Mouse (Mus musculus) ES-E14 (cell line): ENCODE data around the gene Fbn1. TPM values are rescaled to one million over a fixed set of nuclear protein-coding genes. Genes with fewer than 3 reads are reported as not detected.
A peak's percentile ranks its signal among the peaks of the same experiment; 100 is the strongest.

ENCODE experiments used
- DNase-seq: peaks from one replicate; pipeline ENCODE4 v3.0.0-alpha.2; 2013; ENCODE audit warnings: low read depth, low spot score
- H3K27ac ChIP-seq: 2 replicates; pipeline ENCODE4 v1.5.1; 2012; ENCODE audit warnings: low read depth, mild to moderate bottlenecking, low read length, moderate library complexity, mixed read lengths; ENCODE audit not compliant: poor library complexity, insufficient read depth, severe bottlenecking
- H3K36me3 ChIP-seq: 2 replicates; pipeline ENCODE4 v1.6.1; 2012; ENCODE audit warnings: mild to moderate bottlenecking, low read length, moderate library complexity, mixed read lengths; ENCODE audit not compliant: control insufficient read depth, poor library complexity, insufficient read depth, severe bottlenecking
- H3K4me1 ChIP-seq, 2 experiments: fragments of 150-350 bp in 1 of 2; sonication (generic) in 1 of 2; 2 replicates each; pipeline ENCODE4 v1.6.1; 2012; ENCODE audit warnings: low read length in 2 of 2, mild to moderate bottlenecking in 1 of 2, mixed read lengths in 1 of 2; ENCODE audit not compliant: control insufficient read depth in 2 of 2, insufficient read depth in 2 of 2, poor library complexity in 1 of 2
- H3K4me3 ChIP-seq, 2 experiments: fragments of 150-350 bp in 1 of 2; sonication (generic) in 1 of 2; 2 replicates each; pipeline ENCODE4 v1.5.1; 2012; ENCODE audit warnings: low read length in 2 of 2, low read depth in 1 of 2, mild to moderate bottlenecking in 1 of 2, mixed read lengths in 1 of 2; ENCODE audit not compliant: insufficient read depth in 1 of 2, poor library complexity in 1 of 2, severe bottlenecking in 1 of 2
- H3K9ac ChIP-seq: 2 replicates; pipeline ENCODE4 v1.6.1; 2012; ENCODE audit warnings: low read depth, mild to moderate bottlenecking, low read length, mixed read lengths; ENCODE audit not compliant: poor library complexity, insufficient read depth, severe bottlenecking
- H3K9me3 ChIP-seq: fragments of 150-350 bp; sonication (generic); 2 replicates; pipeline ENCODE4 v1.6.1; 2012; ENCODE audit warnings: low read depth, mild to moderate bottlenecking, low read length; ENCODE audit not compliant: control insufficient read depth, insufficient read depth
- CHD2 ChIP-seq: IDR thresholded peaks from 2 replicates; pipeline ENCODE4 v1.6.1; 2014; ENCODE audit warnings: mild to moderate bottlenecking, low read depth, low read length, inconsistent platforms
- HCFC1 ChIP-seq: IDR thresholded peaks from 2 replicates; pipeline ENCODE4 v1.6.1; 2012; ENCODE audit warnings: low read length, inconsistent platforms, borderline replicate concordance; ENCODE audit not compliant: insufficient read depth
- MAFK ChIP-seq: IDR thresholded peaks from 2 replicates; pipeline ENCODE4 v1.6.1; 2014; ENCODE audit warnings: mild to moderate bottlenecking, low read depth, low read length, inconsistent platforms; ENCODE audit not compliant: insufficient read depth
- ZC3H11A ChIP-seq: IDR thresholded peaks from 2 replicates; pipeline ENCODE4 v1.6.1; 2012; ENCODE audit warnings: low read depth, mild to moderate bottlenecking, inconsistent platforms, low read length, borderline replicate concordance
- ZNF384 ChIP-seq: IDR thresholded peaks from 2 replicates; pipeline ENCODE4 v1.6.1; 2012; ENCODE audit warnings: low read depth, low read length, inconsistent platforms
- in situ Hi-C, 2 experiments: fragments of 600-800 bp; cut with MboI; formaldehyde crosslinking; loops; one replicate each; pipeline ENCODE4 v1.15.1; 2025; ENCODE audit warnings: low sequenced_read_pairs in 2 of 2, inconsistent platforms in 1 of 2; ENCODE audit not compliant: unreplicated experiment in 2 of 2
- total RNA-seq: library from RNA; depleted of rRNA; stranded (reverse); fragments of 300-350 nt; gene quantifications from 2 replicates; pipeline ENCODE4 v1.2.3, GENCODE M21; 2012

The Fbn1 gene
- total RNA-seq, 1 experiment = 9.6 TPM

DNA sequence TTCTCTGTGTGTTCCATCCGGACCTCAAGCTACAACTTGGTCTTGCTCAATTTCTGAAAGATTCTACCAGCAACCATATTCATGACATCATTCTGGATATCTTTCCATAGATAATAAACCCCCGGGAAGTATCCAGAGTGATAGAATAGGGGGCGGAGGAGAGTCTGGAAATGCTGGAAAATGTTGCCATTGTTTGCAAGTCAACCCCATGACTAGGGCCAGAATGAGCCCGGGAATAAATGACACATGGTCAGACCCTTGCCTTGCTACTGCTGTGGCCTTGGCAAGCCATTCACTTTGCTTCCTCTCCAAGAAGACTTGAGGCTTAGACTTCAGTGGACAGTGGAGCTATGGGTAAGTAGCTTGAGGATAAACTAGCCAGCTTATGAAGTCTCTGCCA lies 4.1 kb upstream of the Fbn1 start:
- TF ChIP-seq ZC3H11A = no peak
- TF ChIP-seq ZNF384 = no peak
- TF ChIP-seq MAFK = no peak
- no peak for TF ChIP-seq HCFC1
- TF ChIP-seq CHD2 = no peak
- H3K4me1 ChIP-seq = no peaks in the 10 kb centered on the region
- no peaks in the 10 kb centered on the region for H3K36me3 ChIP-seq
- no peak overlapping the region for H3K27ac ChIP-seq
- H3K9me3 ChIP-seq = no peaks in the 10 kb centered on the region
- no peak overlapping the region for H3K4me3 ChIP-seq
- DNase-seq = no peak
- H3K9ac ChIP-seq = no peak overlapping the region
- in situ Hi-C loops = no loop called here

DNA sequence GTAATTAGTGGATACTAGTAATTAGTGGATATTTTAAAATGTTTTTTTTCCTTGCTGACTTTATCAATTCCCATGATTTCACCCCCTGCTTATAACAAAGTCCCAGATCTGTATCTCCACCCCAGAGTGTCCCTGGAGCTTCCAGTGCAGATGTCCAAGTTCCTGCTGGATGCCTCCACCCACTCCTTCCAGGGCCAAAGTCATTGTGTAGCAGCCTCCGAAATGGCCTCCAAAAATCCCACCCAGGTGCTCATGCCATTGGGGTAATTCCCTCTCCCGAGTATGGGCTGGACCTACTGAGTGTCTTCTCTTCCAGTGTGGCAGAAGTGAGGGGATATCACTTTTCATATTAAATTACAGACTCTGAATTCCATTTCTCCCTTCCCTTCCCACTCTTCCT lies 3.0 kb upstream of the Fbn1 start:
- H3K9me3 ChIP-seq = no peaks in the 10 kb centered on the region
- no peak overlapping the region for H3K4me3 ChIP-seq
- no peaks in the 10 kb centered on the region for H3K36me3 ChIP-seq
- TF ChIP-seq ZC3H11A (no peak), ZNF384 (no peak)
- no peak overlapping the region for H3K9ac ChIP-seq
- in situ Hi-C loops = no loop called here
- no peak overlapping the region for H3K27ac ChIP-seq
- H3K4me1 ChIP-seq = peaks cover 0 to 4% of the 10 kb centered on the region in 2 experiments; a peak in 1 of 4 replicates
- no peak for DNase-seq

DNA sequence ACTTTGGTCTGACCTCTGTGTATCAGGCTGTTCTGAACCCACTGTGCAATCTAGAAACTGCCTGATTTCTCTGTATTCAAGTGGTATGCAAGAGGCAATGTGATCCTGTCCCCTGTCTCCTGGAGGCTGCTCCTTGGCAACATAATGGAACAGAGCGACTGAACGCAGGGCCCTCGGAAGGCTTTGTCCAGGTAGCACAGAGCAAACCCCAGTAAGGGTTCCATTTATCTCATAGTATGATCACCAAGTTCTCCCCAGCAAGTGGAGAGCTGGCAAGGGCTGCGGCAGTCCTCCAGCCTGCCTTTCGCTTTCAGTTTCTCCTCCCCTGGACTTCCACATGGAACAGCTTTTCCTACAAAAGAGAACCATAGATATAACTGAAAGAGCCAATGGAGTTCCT lies 588 bp upstream of the Fbn1 start:
- no peaks in the 10 kb centered on the region for H3K36me3 ChIP-seq
- H3K9ac ChIP-seq = no peak overlapping the region
- no peak overlapping the region for H3K27ac ChIP-seq
- DNase-seq = no peak
- TF ChIP-seq HCFC1 = no peak
- no peak for TF ChIP-seq CHD2
- no peak for TF ChIP-seq ZNF384
- TF ChIP-seq MAFK = no peak
- no peak for TF ChIP-seq ZC3H11A
- H3K4me1 ChIP-seq = peaks cover 0 to 7% of the 10 kb centered on the region in 2 experiments; a peak in 1 of 4 replicates
- in situ Hi-C loops = no loop called here
- H3K4me3 ChIP-seq = no peak overlapping the region
- no peaks in the 10 kb centered on the region for H3K9me3 ChIP-seq

DNA sequence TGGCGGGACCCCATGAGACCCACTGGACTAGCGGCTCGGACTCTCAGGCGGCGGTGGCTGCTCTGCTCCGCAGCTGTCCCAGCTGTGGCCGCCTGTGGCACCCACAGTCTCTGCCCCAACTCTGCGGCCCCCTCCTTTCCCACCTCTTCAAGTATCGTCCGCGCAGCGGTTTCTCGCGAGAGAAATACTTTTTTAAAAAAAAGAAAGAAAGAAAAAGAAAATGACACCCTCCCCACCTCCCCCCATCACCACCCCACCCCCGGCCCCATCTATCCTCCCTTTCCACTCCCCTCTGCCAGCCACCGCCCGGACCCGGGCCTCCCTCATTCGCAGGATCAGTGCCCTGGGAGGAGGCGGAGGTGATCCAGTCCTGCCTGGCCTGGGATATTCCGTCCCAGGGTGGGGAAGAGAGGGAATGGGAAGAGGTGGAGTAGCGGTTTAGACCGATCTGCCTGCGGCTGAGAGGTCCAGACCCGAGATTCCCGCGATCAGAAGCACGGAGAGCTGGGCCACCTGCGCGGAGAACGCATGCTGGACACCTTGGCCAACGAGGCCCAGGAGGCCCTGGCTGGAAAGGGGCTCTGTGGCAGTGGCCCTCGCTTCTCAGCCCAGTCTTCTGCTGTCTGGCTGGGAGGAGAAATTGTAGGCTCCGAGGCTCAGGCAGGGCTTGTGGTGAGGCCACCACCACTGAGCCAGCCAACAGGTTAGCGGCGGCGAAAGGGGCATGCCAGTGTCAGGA lies 1.3 kb downstream of the Fbn1 start:
- H3K9ac ChIP-seq = peak overlapping the region; percentile 53
- DNase-seq = peak; percentile 42
- H3K27ac ChIP-seq = no peak overlapping the region
- peaks cover 0 to 7% of the 10 kb centered on the region in 2 experiments; a peak in 1 of 4 replicates for H3K4me1 ChIP-seq
- in situ Hi-C loops = no loop called here
- no peak for TF ChIP-seq ZC3H11A
- peak; percentile 65 for TF ChIP-seq ZNF384
- TF ChIP-seq HCFC1 = no peak
- TF ChIP-seq CHD2 = peak; percentile 87
- no peak for TF ChIP-seq MAFK
- no peaks in the 10 kb centered on the region for H3K9me3 ChIP-seq
- H3K4me3 ChIP-seq = peak overlapping the region; percentile 69 to 79
- no peaks in the 10 kb centered on the region for H3K36me3 ChIP-seq

DNA sequence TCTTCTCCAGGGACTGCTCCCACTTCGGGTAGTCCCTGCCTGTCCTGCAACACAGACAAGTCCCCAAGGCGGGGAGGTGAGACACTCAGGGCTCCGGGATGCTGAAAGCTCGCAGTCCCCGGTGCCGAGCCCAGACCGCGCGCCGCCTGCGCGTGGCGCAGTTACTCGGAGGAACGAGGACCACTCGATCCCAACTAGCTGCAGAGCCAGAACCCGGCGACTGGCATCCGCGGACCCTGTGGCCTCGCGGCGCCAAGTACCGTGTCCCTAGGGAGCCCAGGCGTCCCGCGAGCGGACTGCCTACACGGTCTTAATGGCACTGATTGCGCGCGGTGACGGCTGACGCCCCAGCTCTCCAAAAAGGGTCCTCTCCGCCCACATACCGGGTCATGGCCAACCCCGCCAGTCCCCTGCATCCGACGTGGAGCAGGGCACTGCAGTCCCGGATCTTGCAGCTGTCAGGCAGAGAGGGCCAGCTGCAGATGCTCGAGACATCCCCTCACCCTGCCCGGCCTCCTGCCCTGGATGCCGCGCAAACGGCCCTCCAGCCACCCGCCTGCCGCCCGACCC lies 2.0 kb downstream of the Fbn1 start:
- no peak for TF ChIP-seq ZNF384
- TF ChIP-seq CHD2 = no peak
- TF ChIP-seq MAFK = no peak
- no peak for TF ChIP-seq ZC3H11A
- no peak for TF ChIP-seq HCFC1
- Histone ChIP-seq H3K27ac (no peak overlapping the region), H3K4me1 (peaks cover 0 to 7% of the 10 kb centered on the region in 2 experiments; a peak in 1 of 4 replicates), H3K36me3 (no peaks in the 10 kb centered on the region), H3K9ac (peak overlapping the region; percentile 53), H3K9me3 (no peaks in the 10 kb centered on the region), H3K4me3 (peak overlapping the region; percentile 69 to 79)
- peak; percentile 19 for DNase-seq
- in situ Hi-C loops = no loop called here
